Mouse (Mus musculus) ES-Bruce4 (cell line): ENCODE measurements at regions not wholly inside any gene's neighbourhood (a gene's known extent, or its start where the extent isn't known, plus 50 kb on each side); places are given as distances from the start of the nearest gene placed in this dataset.

Experiments used
- H3K27ac ChIP-seq: 2 replicates; pipeline ENCODE4 v1.5.1; 2012; ENCODE audit warnings: low read length, inconsistent platforms; ENCODE audit not compliant: insufficient read depth
- H3K27me3 ChIP-seq: 2 replicates; pipeline ENCODE4 v1.6.1; 2012; ENCODE audit warnings: mild to moderate bottlenecking, low read length, inconsistent platforms; ENCODE audit not compliant: control insufficient read depth, poor library complexity, insufficient read depth, severe bottlenecking
- H3K36me3 ChIP-seq: 2 replicates; pipeline ENCODE4 v1.6.1; 2012; ENCODE audit warnings: inconsistent platforms, mild to moderate bottlenecking, low read length, moderate library complexity; ENCODE audit not compliant: control insufficient read depth, poor library complexity, insufficient read depth, severe bottlenecking
- H3K4me1 ChIP-seq: one replicate; pipeline ENCODE4 v1.8.1; 2011; ENCODE audit warnings: low read length; ENCODE audit not compliant: control insufficient read depth, insufficient read depth
- H3K4me3 ChIP-seq: 2 replicates; pipeline ENCODE4 v1.5.1; 2011; ENCODE audit warnings: low read depth, mild to moderate bottlenecking, low read length
- H3K9ac ChIP-seq: 2 replicates; pipeline ENCODE4 v1.6.1; 2012; ENCODE audit warnings: low read depth, mild to moderate bottlenecking, inconsistent platforms; ENCODE audit not compliant: poor library complexity, severe bottlenecking
- H3K9me3 ChIP-seq: replicated peaks from 2 replicates; pipeline ENCODE4 v1.6.1; 2012; ENCODE audit warnings: mild to moderate bottlenecking, low read length, inconsistent platforms; ENCODE audit not compliant: control insufficient read depth, poor library complexity, insufficient read depth, severe bottlenecking
- CTCF ChIP-seq: IDR thresholded peaks from one replicate; pipeline ENCODE4 v1.8.1; 2011; ENCODE audit warnings: low read depth, low read length
- EP300 ChIP-seq: IDR thresholded peaks from 2 replicates; pipeline ENCODE4 v1.6.1; 2011; ENCODE audit warnings: low read depth, low read length; ENCODE audit not compliant: insufficient read depth
- POLR2A ChIP-seq: IDR thresholded peaks from one replicate; pipeline ENCODE4 v1.8.1; 2011; ENCODE audit warnings: low read length; ENCODE audit not compliant: insufficient read depth

GRCm38 (mm10) chr5:46347368-46348083, 490.1 kb upstream of the Lcorl start:
- no peak overlapping the region for H3K9ac ChIP-seq
- H3K4me1 ChIP-seq, result no peaks in the 10 kb centered on the region
- no peak overlapping the region for H3K27ac ChIP-seq
- H3K9me3 ChIP-seq, result no peaks in the 10 kb centered on the region
- H3K36me3 ChIP-seq, result no peaks in the 10 kb centered on the region
- no peak overlapping the region for H3K4me3 ChIP-seq
- no peak for TF ChIP-seq POLR2A
- no peak for TF ChIP-seq EP300
- TF ChIP-seq CTCF, result peak; percentile 61
- no peaks in the 10 kb centered on the region for H3K27me3 ChIP-seq

GRCm38 (mm10) chr5:46338461-46338860, 481.0 kb upstream of the Lcorl start:
- Histone ChIP-seq H3K9me3 (no peaks in the 10 kb centered on the region), H3K4me1 (no peaks in the 10 kb centered on the region), H3K36me3 (no peaks in the 10 kb centered on the region), H3K27ac (no peak overlapping the region), H3K4me3 (no peak overlapping the region), H3K9ac (no peak overlapping the region), H3K27me3 (no peaks in the 10 kb centered on the region)
- no peak for TF ChIP-seq EP300
- TF ChIP-seq CTCF, result no peak
- no peak for TF ChIP-seq POLR2A

- TF ChIP-seq EP300 (no peak), POLR2A (no peak), CTCF (no peak)
- no peaks in the 10 kb centered on the region for H3K27me3 ChIP-seq
- no peak overlapping the region for H3K27ac ChIP-seq
- H3K9me3 ChIP-seq, result no peaks in the 10 kb centered on the region
- H3K36me3 ChIP-seq, result no peaks in the 10 kb centered on the region
- no peaks in the 10 kb centered on the region for H3K4me1 ChIP-seq
- H3K4me3 ChIP-seq, result no peak overlapping the region
- no peak overlapping the region for H3K9ac ChIP-seq
Observed at GRCm38 (mm10) chr5:46330880-46331279, 473.5 kb upstream of the Lcorl start.
